Mouse (Mus musculus): Measurements from ENCODE around the gene Asic4. TPM values are rescaled to one million over a fixed set of nuclear protein-coding genes. Genes with fewer than 3 reads are reported as not detected.

Gene Asic4
- polyA plus RNA-seq, 1 experiment = 0.56 TPM

DNA sequence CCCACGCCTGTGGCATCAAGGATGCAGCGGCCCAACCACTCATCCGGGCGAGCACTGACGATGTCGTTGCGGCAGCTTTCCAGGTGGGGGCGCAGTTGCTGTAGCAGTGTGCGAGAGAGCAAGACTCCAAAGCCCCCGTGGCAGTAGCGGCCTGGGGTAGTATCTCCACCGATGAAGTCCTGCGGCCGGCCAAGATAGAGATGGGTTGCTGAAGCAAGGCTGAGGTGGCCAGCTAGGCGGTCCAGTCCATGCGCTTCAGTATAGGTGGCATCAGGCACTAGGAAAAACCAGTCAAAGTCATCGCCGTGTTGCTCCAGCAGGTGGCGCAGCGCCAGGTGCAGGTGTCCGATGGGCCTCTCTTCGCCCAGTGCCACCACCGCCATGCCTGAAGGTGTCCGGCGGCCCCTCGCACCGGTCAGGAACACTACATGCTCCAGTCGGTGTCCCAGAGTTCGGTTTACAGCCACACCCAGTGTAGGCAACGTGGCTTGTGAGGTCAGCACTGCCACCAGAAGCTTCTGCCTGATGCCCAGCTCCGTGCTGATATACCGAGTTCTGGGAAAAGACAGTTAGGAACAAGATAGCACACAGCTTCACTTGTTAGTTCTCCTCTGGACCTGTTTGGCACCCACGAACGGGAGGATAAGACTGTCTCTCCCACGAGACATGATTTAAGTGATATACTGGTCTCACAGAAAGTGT, 27.2 kb downstream of the Asic4 start:
- no peak for TF ChIP-seq GATA1 (IDR thresholded peaks at IDR 0.05; ENCODE audit: low read length)

DNA sequence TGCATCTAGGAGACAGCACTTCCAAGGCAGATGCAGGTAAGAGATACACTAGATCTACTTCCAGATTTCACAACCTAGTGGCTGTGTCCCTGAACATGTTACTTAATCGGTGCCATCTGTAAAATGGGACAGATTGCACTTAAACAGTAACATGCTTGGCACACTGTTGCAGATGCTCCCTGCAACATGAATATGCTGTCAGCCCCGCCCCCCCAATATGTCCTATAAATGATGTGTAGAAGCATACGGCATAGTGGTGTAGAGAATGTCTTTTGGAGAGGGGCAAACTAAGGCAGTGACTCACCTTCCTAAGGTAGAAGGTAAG, 27.7 kb downstream of the Asic4 start:
- no peak for TF ChIP-seq GATA1 (IDR thresholded peaks at IDR 0.05; ENCODE audit: low read length)

DNA sequence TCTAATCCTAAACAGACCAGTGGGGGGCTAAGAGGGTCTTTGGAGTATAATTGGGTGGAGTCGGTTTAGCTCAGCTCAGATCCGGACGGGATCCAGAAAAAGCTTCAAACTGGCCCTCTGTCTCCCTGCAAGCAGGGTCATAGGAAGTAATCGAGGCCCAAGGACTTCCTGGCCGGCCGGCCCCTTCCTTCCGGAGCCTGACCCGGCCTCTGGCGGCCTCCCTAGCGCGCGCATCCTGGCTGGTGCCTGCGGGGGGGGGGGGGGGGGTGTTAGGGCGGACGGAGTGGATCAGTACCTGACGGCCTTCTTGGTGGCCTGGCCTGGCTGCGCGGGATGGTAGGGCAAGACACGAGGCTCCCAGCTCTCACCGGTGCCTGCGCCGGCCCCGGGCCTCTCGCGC, 28.3 kb downstream of the Asic4 start:
- TF ChIP-seq GATA1 (IDR thresholded peaks at IDR 0.05; ENCODE audit: low read length) = no peak

DNA sequence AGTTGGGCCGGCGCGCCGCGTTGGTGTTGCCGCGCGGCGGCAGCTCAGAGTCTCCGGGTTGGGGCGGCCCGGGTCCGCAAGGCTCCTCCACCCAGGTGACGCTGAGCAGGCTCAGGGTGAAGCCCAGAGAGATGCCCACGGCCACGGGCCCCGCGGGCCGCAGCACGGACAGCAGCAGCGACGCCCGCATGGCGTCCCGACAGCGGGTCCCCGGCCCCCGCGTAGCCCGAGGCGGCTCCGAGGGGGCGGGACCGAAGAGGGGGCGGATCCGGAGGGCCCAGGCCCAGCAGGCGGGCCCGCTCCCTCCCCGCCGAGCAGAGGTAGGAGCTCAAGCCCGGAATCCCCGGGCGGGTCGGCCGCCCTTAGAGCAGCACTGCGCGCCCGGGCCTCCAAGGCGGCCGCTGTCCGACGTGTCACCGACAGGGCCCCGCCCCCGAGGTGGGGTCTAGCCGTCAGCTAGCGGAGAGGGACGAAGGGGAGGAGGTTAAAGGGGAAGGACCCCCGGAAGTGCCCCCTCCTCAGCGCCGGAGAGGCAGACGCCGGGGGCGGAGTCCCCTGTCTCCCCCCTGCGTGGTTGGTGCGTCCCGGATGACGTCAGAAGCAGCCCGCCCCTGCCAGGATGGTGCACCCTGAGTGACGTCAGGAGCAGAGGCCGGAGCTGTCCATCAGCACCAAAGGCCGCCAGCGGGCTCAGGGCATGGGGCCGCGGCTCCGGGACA, 28.8 kb downstream of the Asic4 start, which contains the start of the genes Chpf and Tmem198:
Chpf (minus strand) TSS at position 392 of the 719 bp plus-strand sequence.
Tmem198 (plus strand) TSS at position 617 of the 719 bp plus-strand sequence.
- no peak for TF ChIP-seq GATA1 (IDR thresholded peaks at IDR 0.05; ENCODE audit: low read length)

DNA sequence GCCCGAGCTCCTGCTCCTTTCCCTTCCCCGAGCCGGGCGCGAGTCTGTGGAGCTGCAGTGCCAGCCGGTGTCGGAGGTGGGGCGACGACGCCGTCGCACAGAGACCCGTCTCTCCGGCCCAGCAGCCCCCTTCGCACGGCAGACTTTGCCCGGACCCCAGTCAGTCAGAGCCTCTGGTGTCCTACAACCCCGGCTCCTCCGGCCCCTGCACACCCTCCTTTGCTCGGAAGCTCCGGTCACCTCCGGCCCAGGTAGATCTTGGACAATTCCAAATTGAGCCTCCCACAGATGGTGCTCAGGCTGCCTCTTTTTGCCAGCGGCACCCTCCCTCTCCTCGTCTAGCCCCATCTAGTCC, 29.4 kb downstream of the Asic4 start:
- no peak for TF ChIP-seq GATA1 (IDR thresholded peaks at IDR 0.05; ENCODE audit: low read length)

DNA sequence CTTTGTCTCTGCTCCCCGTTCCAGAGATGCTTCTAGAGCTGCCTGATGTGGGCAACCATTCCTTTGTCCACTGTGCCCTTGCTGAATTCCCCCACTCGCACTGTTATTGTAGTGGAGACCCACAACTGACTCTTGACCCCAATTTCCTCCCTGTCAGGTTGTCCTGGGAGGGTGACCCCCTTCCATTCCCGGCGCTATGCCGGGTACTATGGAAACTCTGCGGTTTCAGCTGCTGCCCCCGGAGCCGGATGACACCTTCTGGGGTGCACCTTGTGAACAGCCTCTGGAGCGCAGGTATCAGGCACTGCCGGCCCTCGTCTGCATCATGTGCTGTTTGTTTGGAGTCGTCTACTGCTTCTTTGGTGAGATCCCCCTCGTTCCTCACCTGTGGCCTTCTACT, 29.8 kb downstream of the Asic4 start:
- TF ChIP-seq GATA1 (IDR thresholded peaks at IDR 0.05; ENCODE audit: low read length) = no peak

GRCm38 (mm10) chr1:75480735-75481134, 30.5 kb downstream of the Asic4 start:
- TF ChIP-seq GATA1 (IDR thresholded peaks at IDR 0.05; ENCODE audit: low read length) = no peak

GRCm38 (mm10) chr1:75486561-75486960, 36.3 kb downstream of the Asic4 start:
- TF ChIP-seq GATA1 (IDR thresholded peaks at IDR 0.05; ENCODE audit: low read length) = no peak

- no peak for TF ChIP-seq GATA1 (IDR thresholded peaks at IDR 0.05; ENCODE audit: low read length)
These were observed 36.8 kb downstream of the Asic4 start for GRCm38 (mm10) chr1:75487040-75487404.

GRCm38 (mm10) chr1:75487405-75488161, 37.3 kb downstream of the Asic4 start:
- no peak for TF ChIP-seq GATA1 (IDR thresholded peaks at IDR 0.05; ENCODE audit: low read length)

DNA sequence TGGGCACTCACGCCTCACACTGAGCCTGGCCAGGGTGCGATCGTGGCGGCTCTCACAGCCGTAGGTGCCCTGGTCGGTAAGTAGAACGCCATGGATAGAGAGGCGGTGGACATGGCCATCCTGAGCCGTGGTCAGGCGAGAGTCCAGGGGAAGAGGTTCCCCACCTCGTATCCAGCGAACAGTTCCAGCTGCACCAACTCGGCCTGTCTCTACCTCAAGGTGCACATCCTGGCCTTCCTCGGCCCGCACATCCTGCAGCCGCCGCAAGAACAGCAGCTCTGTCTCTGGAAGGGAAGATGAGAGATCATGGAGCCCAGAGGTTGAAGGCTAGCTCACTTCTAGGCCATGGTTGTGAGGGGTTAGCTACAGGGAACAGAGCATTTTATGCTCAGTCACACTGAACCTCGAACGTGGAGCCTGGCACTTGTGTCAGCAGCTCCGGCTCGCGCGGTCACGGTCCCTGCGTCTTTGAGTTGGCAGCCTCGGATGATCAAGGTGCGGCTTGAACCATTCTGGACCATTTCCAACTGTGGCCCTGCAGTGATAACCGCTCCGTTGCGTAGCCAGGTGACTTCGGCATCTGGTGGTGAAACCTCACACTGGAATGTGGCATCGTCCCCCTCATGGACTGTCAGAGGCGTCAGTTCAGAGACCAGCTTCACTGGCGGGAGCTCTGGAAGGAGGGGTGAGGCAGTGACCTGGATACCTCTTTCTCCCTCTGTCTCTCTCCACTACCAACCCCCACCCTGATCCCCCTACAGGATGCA, 40.7 kb downstream of the Asic4 start:
- TF ChIP-seq GATA1 (IDR thresholded peaks at IDR 0.05; ENCODE audit: low read length) = no peak

DNA sequence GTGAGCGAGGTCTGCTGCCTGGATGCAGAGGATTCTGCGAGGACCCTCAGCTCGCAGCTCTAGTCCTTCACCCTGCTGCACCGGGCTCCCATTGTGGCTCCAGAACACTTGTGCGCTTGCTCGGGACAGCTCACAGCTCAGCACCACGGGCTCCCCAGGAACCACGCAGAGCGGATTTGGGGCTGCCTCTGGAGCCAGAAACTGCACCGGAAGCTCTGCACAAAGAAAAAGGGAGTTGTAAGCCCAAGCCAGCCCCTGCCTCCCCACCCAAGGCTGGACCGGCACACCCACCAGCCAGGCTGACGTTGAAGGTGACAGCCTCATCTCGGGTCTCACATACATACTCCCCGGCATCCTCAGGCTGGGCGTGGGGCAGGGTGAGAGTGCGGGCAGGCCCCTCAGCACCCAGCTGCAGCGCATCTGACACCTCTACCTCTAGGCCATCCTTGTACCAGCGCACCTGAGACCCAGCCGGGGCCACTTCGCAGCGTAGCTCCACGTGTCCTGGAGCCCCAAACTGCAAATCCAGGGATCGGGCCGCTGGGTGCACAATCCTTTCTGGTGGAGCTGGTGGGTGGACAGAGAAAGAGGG, 42.4 kb downstream of the Asic4 start:
- no peak for TF ChIP-seq GATA1 (IDR thresholded peaks at IDR 0.05; ENCODE audit: low read length)

DNA sequence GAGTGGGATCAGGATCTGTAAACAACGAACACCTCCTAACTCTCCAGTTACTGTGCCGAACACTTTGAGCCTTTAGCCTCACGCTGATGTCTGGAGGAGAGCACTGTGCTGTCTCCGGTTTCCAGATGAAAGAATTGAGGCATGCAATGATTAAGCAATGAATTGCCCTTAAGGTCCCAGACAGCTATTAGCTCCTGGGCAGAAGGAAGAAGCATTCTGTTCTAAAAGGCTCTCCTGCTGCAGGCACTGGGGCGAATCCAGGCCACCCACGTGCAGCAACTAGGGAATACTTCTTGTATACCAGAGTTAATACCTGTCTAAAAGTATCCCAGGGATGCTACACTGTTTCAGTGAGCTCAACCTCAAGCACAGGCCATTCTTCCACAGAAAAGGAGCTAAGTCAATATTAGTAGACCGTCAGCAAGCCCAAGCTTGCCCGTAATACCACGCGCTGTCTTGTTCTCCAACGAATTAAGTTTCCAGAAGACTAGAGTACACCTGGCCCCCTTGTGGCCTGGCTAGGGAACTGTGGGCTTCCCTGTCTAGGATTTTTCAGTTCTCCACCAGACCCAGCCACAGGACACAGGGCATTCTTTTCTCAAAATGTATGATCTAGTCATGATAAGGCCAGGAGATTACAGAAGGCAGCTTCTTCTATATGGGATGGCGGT, 44.8 kb downstream of the Asic4 start:
- no peak for TF ChIP-seq GATA1 (IDR thresholded peaks at IDR 0.05; ENCODE audit: low read length)

DNA sequence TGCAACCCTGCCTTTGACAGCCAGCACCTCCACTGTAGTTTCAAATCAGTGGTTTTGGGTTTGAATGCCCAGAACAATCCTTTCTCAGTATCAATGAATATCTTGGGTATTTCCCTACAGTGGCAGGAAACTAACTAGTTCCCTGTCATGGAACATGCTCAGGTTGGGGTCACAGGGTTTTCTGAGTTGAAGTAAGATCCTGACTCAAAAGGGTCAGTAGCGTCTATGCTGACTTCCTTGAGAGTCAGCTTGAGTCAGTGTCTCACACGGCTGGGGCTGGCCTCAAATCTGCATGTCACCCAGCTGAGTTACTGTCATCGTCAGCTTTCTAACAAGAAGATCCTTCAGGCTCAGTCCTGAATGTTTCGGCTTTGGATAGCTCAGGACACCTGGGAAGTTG, 48.7 kb downstream of the Asic4 start:
- no peak for TF ChIP-seq GATA1 (IDR thresholded peaks at IDR 0.05; ENCODE audit: low read length)

- no peak for TF ChIP-seq GATA1 (IDR thresholded peaks at IDR 0.05; ENCODE audit: low read length)
These were observed 49.2 kb downstream of the Asic4 start for GRCm38 (mm10) chr1:75499441-75499840.

Measured in G1E-ER4 (cell line).